Mouse (Mus musculus) E14TG2a.4 (cell line): ENCODE data around the gene Cyp4a31.

Experiments
- CTCF ChIP-seq: conservative IDR thresholded peaks from 2 replicates; pipeline ENCODE4 v1.5.1; 2014; ENCODE audit warnings: low read length
- NANOG ChIP-seq: IDR thresholded peaks from 2 replicates; pipeline ENCODE4 v1.6.1; 2014; ENCODE audit warnings: borderline replicate concordance, low read length, mixed read lengths
- POU5F1 ChIP-seq: IDR thresholded peaks from 2 replicates; pipeline ENCODE4 v1.6.1; 2014; ENCODE audit warnings: low read length, borderline replicate concordance

DNA sequence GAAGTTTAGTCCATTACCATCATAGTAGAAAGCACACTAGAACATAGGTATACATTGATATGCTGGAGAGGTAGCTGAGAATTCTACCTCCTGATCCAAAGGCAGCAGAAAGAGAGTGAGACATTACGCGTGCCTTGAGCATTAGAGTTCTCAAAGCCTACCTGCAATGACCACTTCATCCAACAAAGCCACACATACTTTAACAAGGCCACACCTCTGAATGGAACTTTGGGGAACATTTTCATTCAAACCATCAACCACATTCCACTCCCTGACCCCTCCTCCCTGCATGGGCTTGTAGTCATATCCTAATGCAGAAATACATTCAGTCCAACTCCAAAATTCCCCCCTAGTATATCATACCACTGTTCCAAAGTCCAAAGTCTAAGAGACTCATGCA lies 41.7 kb upstream of the Cyp4a31 start:
- TF ChIP-seq CTCF (no peak), NANOG (no peak), POU5F1 (no peak)
